Mouse (Mus musculus) T-helper 1 cell (primary cell): Measurements from ENCODE around the gene Gm17349.
"Not testable (repeated sequence)": the region's sequence is repeated elsewhere in the genome, so short reads cannot be mapped to it uniquely, and the experiment has no call there.

Experiments used
- in situ Hi-C: fragments of 300-600 bp; cut with MboI, MseI; formaldehyde crosslinking; loops from one replicate; pipeline ENCODE4 v1.15.1; 2025; ENCODE audit warnings: high pct_unique_total_duplicates

The Gm17349 gene

GRCm38 (mm10) chr15:99718461-99719021 is 13.3 kb upstream of the Gm17349 start:
- in situ Hi-C loops = no loop called here

DNA sequence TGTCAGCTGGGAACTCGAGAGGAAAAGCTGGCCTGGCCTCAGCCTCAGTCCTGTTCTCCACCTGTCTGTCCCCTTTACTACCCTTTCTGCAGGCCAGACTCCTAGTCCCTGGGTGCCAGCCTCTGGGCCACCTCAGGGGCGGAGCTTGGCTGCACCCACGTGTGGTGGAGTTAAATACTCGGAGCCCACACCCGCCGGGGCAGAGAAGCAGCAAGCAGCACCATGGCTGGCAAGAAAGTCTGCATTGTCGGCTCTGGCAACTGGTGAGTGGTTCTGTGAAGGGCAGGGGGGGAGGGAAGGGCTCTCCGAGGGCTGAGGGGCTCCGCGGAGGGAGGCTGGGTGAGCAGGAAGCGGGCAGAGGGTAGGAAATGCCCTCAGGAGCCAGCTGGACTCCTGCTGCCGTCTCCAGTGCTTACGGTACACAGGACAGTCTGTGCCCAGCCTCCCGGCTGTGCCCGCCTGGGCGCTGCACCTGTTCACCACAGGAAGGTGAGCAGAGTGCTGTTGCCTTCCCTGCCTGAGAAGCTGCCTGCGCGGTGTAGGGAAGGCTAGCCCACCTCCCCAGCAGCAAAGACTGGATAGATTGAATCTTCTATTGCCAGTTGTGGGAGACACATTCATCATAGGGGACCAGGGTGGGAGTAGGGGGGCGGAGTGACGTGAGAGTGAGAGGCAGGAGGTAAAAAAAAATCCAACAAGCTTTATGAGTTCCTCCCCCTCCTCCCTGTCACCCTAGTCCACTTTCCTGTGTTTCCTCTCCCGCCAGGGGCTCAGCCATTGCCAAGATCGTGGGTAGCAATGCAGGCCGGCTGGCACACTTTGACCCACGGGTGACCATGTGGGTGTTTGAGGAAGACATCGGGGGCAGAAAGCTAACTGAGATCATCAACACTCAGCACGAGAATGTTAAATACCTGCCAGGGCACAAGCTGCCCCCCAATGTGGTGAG is 12.4 kb upstream of the Gm17349 start, which contains the start of gene Gpd1:
TSS of gene Gpd1 (plus strand) at position 130 of the 949 bp plus-strand sequence.
- in situ Hi-C loops = no loop called here

DNA sequence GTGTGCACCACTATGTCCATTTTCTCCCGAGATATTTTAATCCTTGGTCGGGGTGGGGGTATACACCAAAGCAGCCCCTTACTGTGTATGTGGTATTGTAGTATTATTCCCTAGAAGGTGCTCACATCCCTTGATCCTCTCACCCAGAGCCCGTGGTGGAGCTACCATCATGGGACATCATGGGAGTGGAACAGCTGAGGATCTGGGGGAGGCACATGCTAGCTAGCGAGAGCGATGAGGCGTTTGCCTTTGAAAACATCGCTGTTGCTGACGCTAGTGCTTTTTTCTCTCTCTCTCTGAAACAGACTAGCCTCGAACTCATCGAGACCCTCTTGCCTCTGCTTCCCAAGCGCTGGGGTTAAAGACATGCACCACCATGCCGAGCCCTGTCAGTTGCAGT is 11.5 kb upstream of the Gm17349 start:
- in situ Hi-C loops = no loop called here

GRCm38 (mm10) chr15:99715982-99716746 is 10.9 kb upstream of the Gm17349 start:
- in situ Hi-C loops = no loop called here

DNA sequence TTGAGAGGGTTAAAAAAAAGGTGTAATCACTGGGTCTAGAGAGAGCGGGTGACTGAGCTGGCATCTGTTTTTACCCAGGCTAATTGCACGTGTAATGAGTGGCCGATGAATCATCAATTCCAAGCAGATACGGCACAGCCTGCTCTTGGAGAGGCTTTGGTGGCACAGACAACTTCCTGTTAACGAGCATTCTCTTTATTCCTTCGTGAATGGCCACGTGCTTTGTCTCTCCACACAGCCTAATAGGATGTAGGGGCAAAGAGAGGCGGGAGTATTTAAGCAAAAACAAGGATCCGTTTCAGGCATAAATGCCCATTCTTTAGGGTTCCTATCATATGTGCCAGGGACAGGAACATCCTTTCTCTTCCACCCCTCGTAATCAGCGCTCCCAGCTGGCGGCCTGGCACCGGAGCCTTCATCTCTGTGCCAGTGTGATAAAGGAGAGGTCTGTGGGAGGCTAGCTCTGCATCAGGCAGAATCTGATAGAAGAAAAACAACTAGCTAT is 10.1 kb upstream of the Gm17349 start:
- in situ Hi-C loops = no loop called here

DNA sequence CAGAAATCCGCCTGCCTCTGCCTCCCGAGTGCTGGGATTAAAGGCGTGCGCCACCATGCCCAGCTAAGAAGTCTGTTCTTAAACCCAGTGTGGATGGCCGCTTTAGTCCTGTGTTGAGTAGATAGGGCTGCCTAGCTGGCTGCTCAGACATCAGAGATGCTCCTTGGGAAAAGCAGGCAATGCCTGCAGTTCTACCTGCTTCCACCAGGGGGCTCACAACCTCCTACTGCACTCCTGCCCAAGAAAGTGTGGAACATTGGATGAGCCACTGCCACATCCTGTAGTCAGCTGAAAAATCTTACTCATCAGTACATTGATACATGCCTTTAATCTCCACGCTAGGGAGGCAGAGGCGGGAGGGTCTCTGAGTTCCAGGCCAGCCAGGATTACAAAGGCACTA is 9.6 kb upstream of the Gm17349 start:
- in situ Hi-C loops = no loop called here

GRCm38 (mm10) chr15:99714206-99714605 is 8.9 kb upstream of the Gm17349 start:
- in situ Hi-C loops = no loop called here

- in situ Hi-C loops = no loop called here
These were observed 8.3 kb upstream of the Gm17349 start for GRCm38 (mm10) chr15:99713569-99713968.

DNA sequence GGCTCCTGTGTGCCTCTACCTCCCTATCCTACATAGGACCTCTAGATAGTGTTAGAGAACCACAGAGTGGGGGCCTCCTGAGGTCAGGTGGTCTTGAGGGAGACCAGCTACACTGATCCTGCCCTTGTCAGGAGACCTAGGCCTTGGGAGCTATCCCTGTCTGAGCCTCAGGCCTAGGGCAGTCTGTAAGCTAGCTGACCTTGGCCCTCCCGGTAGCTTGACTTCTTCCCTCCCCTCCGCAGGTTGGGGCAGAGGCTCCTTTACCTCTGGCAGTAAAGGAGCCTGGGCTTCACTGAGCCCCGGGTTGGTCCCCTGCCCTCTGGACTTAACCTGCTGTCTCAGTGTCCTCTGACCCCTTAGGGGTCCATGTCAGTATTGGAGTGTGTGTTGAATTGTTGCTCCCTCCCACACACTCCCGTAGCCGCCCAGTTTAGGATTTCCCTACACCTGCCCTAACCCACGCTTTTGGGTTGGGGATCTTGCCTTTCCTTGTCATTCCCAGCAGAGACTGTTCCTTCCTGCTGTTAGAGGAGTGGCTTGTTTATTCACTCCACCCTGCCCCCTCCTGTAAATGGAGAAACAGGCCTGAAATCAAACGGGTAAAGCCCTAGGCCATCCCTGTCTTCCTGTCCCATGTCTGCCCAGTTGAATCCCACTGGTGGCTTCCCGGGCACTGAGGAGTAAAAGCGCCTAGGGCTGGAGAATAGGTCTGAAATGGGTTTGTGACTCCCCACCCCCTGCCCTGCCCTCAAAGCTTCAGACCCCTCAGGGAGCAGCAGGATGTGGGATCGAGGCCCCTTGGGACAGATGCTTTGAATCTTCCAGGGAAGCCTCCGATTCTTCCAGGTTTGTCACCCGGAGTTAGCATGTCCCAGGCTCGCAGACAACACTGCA is 7.6 kb upstream of the Gm17349 start:
- in situ Hi-C loops = no loop called here

- in situ Hi-C loops = no loop called here
These were observed 6.2 kb upstream of the Gm17349 start for GRCm38 (mm10) chr15:99711491-99711890.

- in situ Hi-C loops = no loop called here
These were observed 5.2 kb upstream of the Gm17349 start for GRCm38 (mm10) chr15:99710221-99711190.

- in situ Hi-C loops = no loop called here
These were observed 2.9 kb upstream of the Gm17349 start for GRCm38 (mm10) chr15:99708176-99708575.

GRCm38 (mm10) chr15:99704881-99705280 is 409 bp downstream of the Gm17349 start:
- in situ Hi-C loops = no loop called here

DNA sequence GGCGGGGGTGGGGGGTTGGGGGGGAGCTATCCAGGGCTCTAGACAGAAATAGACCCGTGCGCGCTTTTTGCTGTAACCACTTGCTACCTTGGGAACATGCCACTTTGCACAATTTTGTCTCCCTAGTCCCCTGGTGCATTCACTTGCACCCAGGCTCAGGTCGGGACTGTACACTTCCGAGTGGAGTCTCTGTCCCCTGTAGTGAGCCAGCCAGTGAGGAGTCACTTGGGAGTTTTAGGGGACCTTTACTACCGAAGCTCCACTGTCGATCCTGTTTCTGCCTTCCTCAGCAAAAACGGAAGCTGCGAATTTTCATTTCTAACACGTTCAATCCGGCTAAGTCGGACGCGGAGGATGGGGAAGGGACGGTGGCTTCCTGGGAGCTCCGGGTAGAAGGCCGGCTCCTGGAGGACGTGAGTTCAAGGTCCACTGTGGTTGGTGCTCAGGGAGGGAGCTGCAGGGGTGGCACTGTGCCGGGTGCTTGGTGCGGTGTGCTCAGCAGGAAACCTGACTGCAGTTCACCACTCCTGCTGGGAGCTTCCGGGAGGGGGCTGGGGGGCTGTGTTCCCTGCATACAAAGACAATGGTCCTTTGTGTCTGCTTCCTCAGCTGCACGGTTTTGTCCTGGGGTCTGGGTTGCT is 1.1 kb downstream of the Gm17349 start:
- in situ Hi-C loops = no loop called here

DNA sequence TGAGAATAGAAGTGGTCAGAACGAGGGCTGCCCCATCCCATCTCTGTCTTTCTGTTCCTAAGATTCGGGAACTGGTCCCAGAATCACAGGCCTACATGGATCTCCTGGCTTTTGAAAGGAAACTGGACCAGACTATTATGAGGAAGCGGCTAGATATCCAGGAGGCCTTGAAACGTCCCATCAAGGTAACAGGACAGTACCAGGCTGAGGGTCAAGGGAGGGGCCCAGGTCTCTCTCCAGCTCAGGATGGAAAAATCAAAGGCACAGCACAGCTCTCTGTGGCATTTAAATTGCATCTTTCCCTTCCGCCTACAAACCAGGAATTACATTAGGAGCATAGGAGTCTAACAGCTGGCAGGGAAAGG is 1.6 kb downstream of the Gm17349 start:
- in situ Hi-C loops = no loop called here

DNA sequence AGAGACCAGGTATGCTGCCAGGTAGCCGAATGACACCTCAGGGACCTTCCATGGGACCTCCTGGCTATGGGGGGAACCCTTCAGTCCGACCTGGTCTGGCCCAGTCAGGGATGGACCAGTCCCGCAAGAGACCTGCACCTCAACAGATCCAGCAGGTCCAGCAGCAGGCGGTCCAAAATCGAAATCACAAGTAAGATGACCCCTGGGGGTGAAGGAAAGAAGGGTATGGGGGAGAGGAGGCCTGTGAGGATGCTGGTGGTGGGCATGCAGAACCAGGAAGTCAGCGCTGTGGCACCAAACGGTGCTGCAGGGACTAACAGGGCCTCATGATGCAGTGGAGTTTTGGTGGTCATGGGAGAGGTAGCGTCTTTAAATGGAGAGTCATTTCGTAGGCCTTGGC is 2.2 kb downstream of the Gm17349 start:
- in situ Hi-C loops = no loop called here

- in situ Hi-C loops = no loop called here
These were observed 3.0 kb downstream of the Gm17349 start, which contains the start of gene Smarcd1 for GRCm38 (mm10) chr15:99701999-99702900. Gene Smarcd1, plus strand, starts transcription at chr15:99702129.

GRCm38 (mm10) chr15:99701640-99701998 is 3.7 kb downstream of the Gm17349 start:
- in situ Hi-C loops = not testable (repeated sequence)
